Mouse (Mus musculus) midbrain, embryonic 12.5 days (tissue): Measurements from ENCODE around the gene Shc4. TPM values are rescaled to one million over a fixed set of nuclear protein-coding genes. Genes with fewer than 3 reads are reported as not detected.

Source experiments
- ATAC-seq: fragments of 200-750 bp; cut with Nextera tagmentation; 2 replicates; pipeline ENCODE4 v1.8.0; 2017; ENCODE audit warnings: low read depth, moderate TSS enrichment, moderate library complexity; ENCODE audit not compliant: low FRiP score
- H3K27ac ChIP-seq: fragments of 300-500 bp; sonication (generic); replicated peaks from 2 replicates; pipeline ENCODE4 v1.5.1; 2016; ENCODE audit warnings: mild to moderate bottlenecking
- H3K27me3 ChIP-seq: fragments of 300-500 bp; sonication (generic); 2 replicates; pipeline ENCODE4 v1.6.1; 2016; ENCODE audit warnings: mild to moderate bottlenecking
- H3K36me3 ChIP-seq: fragments of 300-500 bp; sonication (generic); 2 replicates; pipeline ENCODE4 v1.6.1; 2016
- H3K4me1 ChIP-seq: fragments of 300-500 bp; sonication (generic); 2 replicates; pipeline ENCODE4 v1.6.1; 2016
- H3K4me2 ChIP-seq: fragments of 300-500 bp; sonication (generic); replicated peaks from 2 replicates; pipeline ENCODE4 v1.6.1; 2016; ENCODE audit warnings: mild to moderate bottlenecking, moderate library complexity
- H3K4me3 ChIP-seq: fragments of 300-500 bp; sonication (generic); 2 replicates; pipeline ENCODE4 v1.5.1; 2016; ENCODE audit warnings: mild to moderate bottlenecking
- H3K9ac ChIP-seq: fragments of 300-500 bp; sonication (generic); replicated peaks from 2 replicates; pipeline ENCODE4 v1.6.1; 2016; ENCODE audit warnings: mild to moderate bottlenecking, moderate library complexity
- H3K9me3 ChIP-seq: fragments of 300-500 bp; sonication (generic); 2 replicates; pipeline ENCODE4 v1.6.1; 2016; ENCODE audit warnings: mild to moderate bottlenecking
- WGBS: fragments of 180-500 bp; shearing (Covaris S2); methylation state at CpG from one replicate; pipeline ENCODE4 v1.1.7; 2016; 5-methylcytosine and 5-hydroxymethylcytosine counted together
- polyA plus RNA-seq: library from polyadenylated mRNA; unstranded; fragments of >200 nt; fragmentation: Nextera tagmentation; extraction: Ambion mirVana; gene quantifications from 2 replicates; pipeline ENCODE4 v1.2.1, GENCODE M21; 2016

Gene Shc4
- polyA plus RNA-seq, 1 experiment from 2014 or later = 1.3 TPM

- no peak overlapping the region for H3K27ac ChIP-seq
- no peak overlapping the region for H3K4me3 ChIP-seq
- H3K4me2 ChIP-seq = no peak overlapping the region
- no peaks in the 10 kb centered on the region for H3K9me3 ChIP-seq
- no peak overlapping the region for H3K9ac ChIP-seq
- no peaks in the 10 kb centered on the region; the same call in 1 of the 2 replicates for H3K27me3 ChIP-seq
- ATAC-seq = no peak
- H3K36me3 ChIP-seq = no peaks in the 10 kb centered on the region
- H3K4me1 ChIP-seq = peaks cover 13% of the 10 kb centered on the region
- WGBS = 84% methylated on average over 6 of the region's 6 CpGs
Measured at GRCm38 (mm10) chr2:125628487-125628886, 95.5 kb downstream of the Shc4 start.

GRCm38 (mm10) chr2:125626536-125626935 is 97.4 kb downstream of the Shc4 start:
- Histone ChIP-seq H3K27me3 (no peaks in the 10 kb centered on the region; the same call in 1 of the 2 replicates), H3K9ac (no peak overlapping the region), H3K4me3 (no peak overlapping the region), H3K36me3 (no peaks in the 10 kb centered on the region), H3K9me3 (no peaks in the 10 kb centered on the region), H3K27ac (no peak overlapping the region), H3K4me1 (peaks cover 21% of the 10 kb centered on the region), H3K4me2 (no peak overlapping the region)
- WGBS = 81% methylated on average over 4 of the region's 4 CpGs
- ATAC-seq = no peak

- under 1% methylated on average over 50 of the region's 50 CpGs for WGBS
- H3K27ac ChIP-seq = no peak within 1 kb of the TSS
Measured at GRCm38 (mm10) chr2:125624837-125625351, 99.1 kb downstream of the Shc4 start, which contains the start of gene Cep152. Gene Cep152 (minus strand): TSS chr2:125625113.

GRCm38 (mm10) chr2:125624127-125624685 is 99.7 kb downstream of the Shc4 start:
- H3K4me2 ChIP-seq = peak overlapping the region; percentile 64
- no peak for ATAC-seq
- peaks cover 24% of the 10 kb centered on the region for H3K4me1 ChIP-seq
- H3K9ac ChIP-seq = peak overlapping the region; percentile 72
- no peak overlapping the region for H3K27ac ChIP-seq
- peak overlapping the region; percentile 84 for H3K4me3 ChIP-seq
- H3K36me3 ChIP-seq = peaks cover 9% of the 10 kb centered on the region
- no peaks in the 10 kb centered on the region for H3K9me3 ChIP-seq
- H3K27me3 ChIP-seq = no peaks in the 10 kb centered on the region; the same call in 1 of the 2 replicates
- WGBS = 23% methylated on average over 9 of the region's 9 CpGs

More at GRCm38 (mm10) chr2:125624837-125625351, 99.1 kb downstream of the Shc4 start, which contains the start of gene Cep152:
- Histone ChIP-seq H3K4me3 (peak within 1 kb of the TSS; percentile 84), H3K36me3 (0 out of 2 replicates have a peak, but pooled peaks cover 4% of the 10 kb centered on the region), H3K4me2 (peak within 1 kb of the TSS; percentile 64), H3K9me3 (no peaks in the 10 kb centered on the region), H3K4me1 (peaks cover 24% of the 10 kb centered on the region), H3K9ac (peak within 1 kb of the TSS; percentile 72), H3K27me3 (no peaks in the 10 kb centered on the region; the same call in 1 of the 2 replicates)
- peak; percentile 100 for ATAC-seq

- Histone ChIP-seq H3K9me3 (no peaks in the 10 kb centered on the region), H3K4me1 (peaks cover 24% of the 10 kb centered on the region), H3K27me3 (no peaks in the 10 kb centered on the region), H3K27ac (no peak overlapping the region), H3K4me2 (peak overlapping the region; percentile 64), H3K36me3 (peaks cover 15% of the 10 kb centered on the region), H3K4me3 (no peak overlapping the region), H3K9ac (no peak overlapping the region)
- no peak for ATAC-seq
- 95% methylated on average over 15 of the region's 15 CpGs for WGBS
Measured at GRCm38 (mm10) chr2:125623211-125623610, 100.7 kb downstream of the Shc4 start.

GRCm38 (mm10) chr2:125620213-125620907 is 103.6 kb downstream of the Shc4 start:
- 54% methylated on average over 25 of the region's 25 CpGs for WGBS
- Histone ChIP-seq H3K9ac (no peak overlapping the region), H3K4me1 (peaks cover 21% of the 10 kb centered on the region), H3K36me3 (peaks cover 37% of the 10 kb centered on the region), H3K4me2 (peak overlapping the region; percentile 13; the same call in 1 of the 2 replicates), H3K9me3 (no peaks in the 10 kb centered on the region), H3K27ac (no peak overlapping the region), H3K4me3 (no peak overlapping the region), H3K27me3 (no peaks in the 10 kb centered on the region)
- ATAC-seq = no peak

GRCm38 (mm10) chr2:125615858-125616424 is 108.0 kb downstream of the Shc4 start:
- Histone ChIP-seq H3K4me1 (0 out of 2 replicates have a peak, but pooled peaks cover 3% of the 10 kb centered on the region), H3K4me3 (no peak overlapping the region), H3K4me2 (no peak overlapping the region), H3K9ac (no peak overlapping the region), H3K27ac (no peak overlapping the region), H3K9me3 (no peaks in the 10 kb centered on the region), H3K27me3 (no peaks in the 10 kb centered on the region), H3K36me3 (peaks cover 61% of the 10 kb centered on the region)
- 90% methylated on average over 8 of the region's 8 CpGs for whole genome bisulfite sequencing
- ATAC-seq = no peak

GRCm38 (mm10) chr2:125615440-125615839 is 108.5 kb downstream of the Shc4 start:
- H3K4me1 ChIP-seq = 0 out of 2 replicates have a peak, but pooled peaks cover 3% of the 10 kb centered on the region
- H3K9me3 ChIP-seq = no peaks in the 10 kb centered on the region
- no peak for ATAC-seq
- no peaks in the 10 kb centered on the region for H3K27me3 ChIP-seq
- H3K9ac ChIP-seq = no peak overlapping the region
- no peak overlapping the region for H3K27ac ChIP-seq
- WGBS = 94% methylated on average over 7 of the region's 7 CpGs
- peaks cover 63% of the 10 kb centered on the region for H3K36me3 ChIP-seq
- no peak overlapping the region for H3K4me3 ChIP-seq
- no peak overlapping the region for H3K4me2 ChIP-seq

GRCm38 (mm10) chr2:125606220-125606845 is 117.6 kb downstream of the Shc4 start:
- no peak for ATAC-seq
- 89% methylated on average over 17 of the region's 17 CpGs for WGBS
- no peaks in the 10 kb centered on the region for H3K9me3 ChIP-seq
- no peak overlapping the region for H3K4me3 ChIP-seq
- H3K27me3 ChIP-seq = no peaks in the 10 kb centered on the region
- no peak overlapping the region for H3K4me2 ChIP-seq
- H3K4me1 ChIP-seq = no peaks in the 10 kb centered on the region
- H3K27ac ChIP-seq = no peak overlapping the region
- no peak overlapping the region for H3K9ac ChIP-seq
- H3K36me3 ChIP-seq = peaks cover 46% of the 10 kb centered on the region

GRCm38 (mm10) chr2:125604646-125605045 is 119.3 kb downstream of the Shc4 start:
- ATAC-seq = 0 out of 2 replicates have a peak, but pooled peaks have one; percentile 27
- no peak overlapping the region for H3K4me3 ChIP-seq
- H3K27me3 ChIP-seq = no peaks in the 10 kb centered on the region
- H3K4me1 ChIP-seq = no peaks in the 10 kb centered on the region
- no peaks in the 10 kb centered on the region for H3K9me3 ChIP-seq
- WGBS = 82% methylated on average over 7 of the region's 7 CpGs
- no peak overlapping the region for H3K27ac ChIP-seq
- H3K9ac ChIP-seq = no peak overlapping the region
- H3K4me2 ChIP-seq = no peak overlapping the region
- peaks cover 49% of the 10 kb centered on the region for H3K36me3 ChIP-seq

GRCm38 (mm10) chr2:125602970-125603369 is 121.0 kb downstream of the Shc4 start:
- Histone ChIP-seq H3K36me3 (peaks cover 43% of the 10 kb centered on the region), H3K4me3 (no peak overlapping the region), H3K27me3 (no peaks in the 10 kb centered on the region), H3K9ac (no peak overlapping the region), H3K27ac (no peak overlapping the region), H3K9me3 (no peaks in the 10 kb centered on the region), H3K4me2 (no peak overlapping the region), H3K4me1 (no peaks in the 10 kb centered on the region)
- no peak for ATAC-seq
- WGBS = 94% methylated on average over 3 of the region's 3 CpGs
